ENCODE assay signal across 24 mouse cellular contexts in the genomic region with DNA sequence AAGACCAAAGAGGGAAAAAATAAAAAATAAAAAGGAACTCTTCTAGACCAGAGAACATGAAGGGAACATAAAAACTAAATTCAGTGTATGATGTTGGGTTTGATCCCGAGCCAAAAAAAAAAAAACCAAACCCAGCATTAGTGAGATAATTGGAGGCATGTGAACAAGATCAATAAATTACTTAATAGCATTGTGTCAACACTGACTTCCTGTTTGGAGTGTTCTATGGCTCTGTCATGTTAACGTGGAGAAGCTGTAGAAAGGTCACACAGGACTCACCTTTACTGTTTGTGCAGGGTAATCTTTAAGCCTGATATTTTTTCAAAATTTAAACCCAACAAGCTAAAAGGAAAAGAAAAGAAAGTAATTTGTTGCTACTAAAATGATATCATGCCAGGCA. TPM values are rescaled to one million over a fixed set of nuclear protein-coding genes. Genes with fewer than 3 reads are reported as not detected.
"Had no signal": no experiment of that assay in that cellular context is flagged by ENCODE, and none has a peak within 500 bp of the region (broad histone marks: within the 10 kb centered on the region; RNA-seq: fewer than 3 reads in every experiment).

No protein-coding gene starts in this region.

- ATAC-seq: forebrain, embryonic 16.5 days; hindbrain, embryonic 16.5 days; inflammation-experienced regulatory T-cells, adult 6 months; intestine, embryonic 15.5 days; intestine, postnatal 0 days had no signal

- H3K4me2 ChIP-seq: heart, embryonic 12.5 days; hindbrain, embryonic 12.5 days; hindbrain, embryonic 14.5 days; intestine, embryonic 15.5 days; limb, embryonic 13.5 days; limb, embryonic 15.5 days had no signal

- H3K4me3 ChIP-seq: heart, adult 2 months; heart, embryonic 12.5 days; hindbrain, embryonic 10.5 days; hindbrain, embryonic 12.5 days; intestine, embryonic 15.5 days; limb, embryonic 13.5 days; limb, embryonic 15.5 days had no signal

- H3K4me1 ChIP-seq: intestine, embryonic 15.5 days had no signal

- H3K9me3 ChIP-seq: hindbrain, embryonic 12.5 days; intestine, embryonic 15.5 days; limb, embryonic 13.5 days; limb, embryonic 15.5 days had no signal

- DNase-seq: gastrocnemius, postnatal 14 days; gastrocnemius, postnatal 36 days; heart, adult 11 months; heart, adult 2 months; heart, postnatal 10 days; heart, postnatal 4 days; kidney, adult 18-20 months; kidney, adult 8-10 months; kidney, postnatal 10 days; kidney, postnatal 36 days; layer of hippocampus, adult 9-11 months; layer of hippocampus, postnatal 36 days; left cerebral cortex, postnatal 4 days had no signal

- H3K27me3 ChIP-seq: intestine, embryonic 15.5 days; limb, embryonic 15.5 days had no signal

- H3K36me3 ChIP-seq: heart, embryonic 12.5 days; hindbrain, embryonic 10.5 days; hindbrain, embryonic 12.5 days; intestine, embryonic 15.5 days; limb, embryonic 13.5 days; limb, embryonic 15.5 days had no signal

- H3K27ac ChIP-seq: heart, adult 2 months; hindbrain, embryonic 10.5 days; hindbrain, embryonic 12.5 days; hindbrain, embryonic 14.5 days; intestine, embryonic 15.5 days; limb, embryonic 13.5 days; limb, embryonic 15.5 days had no signal

- H3K9ac ChIP-seq: heart, embryonic 12.5 days; hindbrain, embryonic 12.5 days; hindbrain, embryonic 14.5 days; intestine, embryonic 15.5 days; limb, embryonic 13.5 days; limb, embryonic 15.5 days had no signal

RNA-seq across cellular contexts. Expression of gene Cpeb3, which starts 34.3 kb away (rescaled TPM):
- polyA plus RNA-seq: inflammation-experienced regulatory T-cells, adult 6 months had no signal
